Mouse (Mus musculus): ENCODE data around the gene Abca4. TPM values are rescaled to one million over a fixed set of nuclear protein-coding genes. Genes with fewer than 3 reads are reported as not detected.
A peak's percentile ranks its signal among the peaks of the same experiment; 100 is the strongest.

The Abca4 gene
- polyA plus RNA-seq, 1 experiment from 2014 or later: 0.44 TPM

- 0 out of 2 replicates have a peak, but pooled peaks have one; percentile 47 for ATAC-seq (ENCODE audit: low FRiP score, low TSS enrichment)
- H3K9ac ChIP-seq (ENCODE audit: low read length): no peak overlapping the region
- DNase-seq (ENCODE audit: low spot score): peak; percentile 52
- H3K27ac ChIP-seq (replicated peaks): 0 out of 2 replicates have a peak overlapping the region, but pooled peaks have one; percentile 13
- H3K36me3 ChIP-seq (ENCODE audit: control insufficient read depth, insufficient read depth, low read length): no peaks in the 10 kb centered on the region
- H3K4me3 ChIP-seq (ENCODE audit: low read depth, low read length): no peak overlapping the region
- H3K4me2 ChIP-seq (replicated peaks; ENCODE audit: low read depth): 0 out of 2 replicates have a peak overlapping the region, but pooled peaks have one; percentile 14
- 36% methylated on average over 8 of the region's 8 CpGs for WGBS
- TF ChIP-seq CTCF (IDR thresholded peaks at IDR 0.05; ENCODE audit: low read depth): no peak
- no peak for TF ChIP-seq EP300 (optimal IDR thresholded peaks at IDR 0.05)
- H3K4me1 ChIP-seq (replicated peaks; ENCODE audit: control insufficient read depth, insufficient read depth): no peaks in the 10 kb centered on the region
- H3K9me3 ChIP-seq (ENCODE audit: control insufficient read depth, low read length): no peaks in the 10 kb centered on the region
- no peaks in the 10 kb centered on the region for H3K27me3 ChIP-seq (ENCODE audit: control insufficient read depth, insufficient read depth, low read length)
Observed at GRCm38 (mm10) chr3:122106920-122107319, 62.7 kb downstream of the Abca4 start.

GRCm38 (mm10) chr3:122107643-122108194 lies 63.5 kb downstream of the Abca4 start:
- no peaks in the 10 kb centered on the region for H3K36me3 ChIP-seq (ENCODE audit: control insufficient read depth, insufficient read depth, low read length)
- H3K27me3 ChIP-seq (ENCODE audit: control insufficient read depth, insufficient read depth, low read length): no peaks in the 10 kb centered on the region
- no peaks in the 10 kb centered on the region for H3K9me3 ChIP-seq (ENCODE audit: control insufficient read depth, low read length)
- H3K27ac ChIP-seq (replicated peaks): 0 out of 2 replicates have a peak overlapping the region, but pooled peaks have one; percentile 13
- WGBS: 68% methylated on average over 14 of the region's 14 CpGs
- TF ChIP-seq CTCF (IDR thresholded peaks at IDR 0.05; ENCODE audit: low read depth): no peak
- TF ChIP-seq EP300 (optimal IDR thresholded peaks at IDR 0.05): no peak
- H3K4me1 ChIP-seq (replicated peaks; ENCODE audit: control insufficient read depth, insufficient read depth): no peaks in the 10 kb centered on the region
- H3K4me2 ChIP-seq (replicated peaks; ENCODE audit: low read depth): no peak overlapping the region
- no peak overlapping the region for H3K4me3 ChIP-seq (ENCODE audit: low read depth, low read length)
- no peak overlapping the region for H3K9ac ChIP-seq (ENCODE audit: low read length)
- DNase-seq (ENCODE audit: low spot score): no peak
- no peak for ATAC-seq (ENCODE audit: low FRiP score, low TSS enrichment)

GRCm38 (mm10) chr3:122109461-122109860 lies 65.2 kb downstream of the Abca4 start:
- H3K4me2 ChIP-seq (replicated peaks; ENCODE audit: low read depth): no peak overlapping the region
- no peak overlapping the region for H3K4me3 ChIP-seq (ENCODE audit: low read depth, low read length)
- H3K27me3 ChIP-seq (ENCODE audit: control insufficient read depth, insufficient read depth, low read length): no peaks in the 10 kb centered on the region
- DNase-seq (ENCODE audit: low spot score) (no peak), ATAC-seq (ENCODE audit: low FRiP score, low TSS enrichment) (no peak)
- H3K27ac ChIP-seq (replicated peaks): no peak overlapping the region
- TF ChIP-seq CTCF (IDR thresholded peaks at IDR 0.05; ENCODE audit: low read depth) (no peak), EP300 (optimal IDR thresholded peaks at IDR 0.05) (no peak)
- no peaks in the 10 kb centered on the region for H3K9me3 ChIP-seq (ENCODE audit: control insufficient read depth, low read length)
- no peaks in the 10 kb centered on the region for H3K36me3 ChIP-seq (ENCODE audit: control insufficient read depth, insufficient read depth, low read length)
- WGBS: 55% methylated on average over 4 of the region's 4 CpGs
- H3K9ac ChIP-seq (ENCODE audit: low read length): no peak overlapping the region
- H3K4me1 ChIP-seq (replicated peaks; ENCODE audit: control insufficient read depth, insufficient read depth): no peaks in the 10 kb centered on the region

GRCm38 (mm10) chr3:122111141-122111981 lies 67.1 kb downstream of the Abca4 start:
- Histone ChIP-seq H3K9me3 (ENCODE audit: control insufficient read depth, low read length) (no peaks in the 10 kb centered on the region), H3K4me1 (replicated peaks; ENCODE audit: control insufficient read depth, insufficient read depth) (no peaks in the 10 kb centered on the region), H3K27me3 (ENCODE audit: control insufficient read depth, insufficient read depth, low read length) (no peaks in the 10 kb centered on the region), H3K4me2 (replicated peaks; ENCODE audit: low read depth) (no peak overlapping the region), H3K9ac (ENCODE audit: low read length) (no peak overlapping the region), H3K4me3 (ENCODE audit: low read depth, low read length) (no peak overlapping the region), H3K27ac (replicated peaks) (no peak overlapping the region), H3K36me3 (ENCODE audit: control insufficient read depth, insufficient read depth, low read length) (no peaks in the 10 kb centered on the region)
- no peak for DNase-seq (ENCODE audit: low spot score)
- 48% methylated on average over 9 of the region's 9 CpGs for WGBS
- TF ChIP-seq CTCF (IDR thresholded peaks at IDR 0.05; ENCODE audit: low read depth) (no peak), EP300 (optimal IDR thresholded peaks at IDR 0.05) (no peak)
- ATAC-seq (ENCODE audit: low FRiP score, low TSS enrichment): no peak

GRCm38 (mm10) chr3:122118651-122119214 lies 74.5 kb downstream of the Abca4 start:
- 0 out of 2 replicates have a peak overlapping the region, but pooled peaks have one; percentile 45 for H3K27ac ChIP-seq (replicated peaks)
- H3K4me2 ChIP-seq (replicated peaks; ENCODE audit: low read depth): no peak overlapping the region
- no peak overlapping the region for H3K9ac ChIP-seq (ENCODE audit: low read length)
- ATAC-seq (ENCODE audit: low FRiP score, low TSS enrichment) (peak; percentile 18; the same call in 1 of the 2 replicates), DNase-seq (ENCODE audit: low spot score) (peak; percentile 61)
- no peaks in the 10 kb centered on the region; the same call in 1 of the 2 replicates for H3K4me1 ChIP-seq (replicated peaks; ENCODE audit: control insufficient read depth, insufficient read depth)
- H3K27me3 ChIP-seq (ENCODE audit: control insufficient read depth, insufficient read depth, low read length): no peaks in the 10 kb centered on the region
- WGBS: 31% methylated on average over 9 of the region's 9 CpGs
- H3K36me3 ChIP-seq (ENCODE audit: control insufficient read depth, insufficient read depth, low read length): no peaks in the 10 kb centered on the region
- H3K4me3 ChIP-seq (ENCODE audit: low read depth, low read length): no peak overlapping the region
- no peaks in the 10 kb centered on the region for H3K9me3 ChIP-seq (ENCODE audit: control insufficient read depth, low read length)
- TF ChIP-seq CTCF (IDR thresholded peaks at IDR 0.05; ENCODE audit: low read depth): no peak
- no peak for TF ChIP-seq EP300 (optimal IDR thresholded peaks at IDR 0.05)
